Mouse (Mus musculus): Measurements from ENCODE around the gene Cd4. TPM values are rescaled to one million over a fixed set of nuclear protein-coding genes. Genes with fewer than 3 reads are reported as not detected.

Gene Cd4
- total and polyA plus RNA-seq, 2 experiments from 2014 or later = 0.05 to 0.13 TPM

- WGBS = 88% methylated on average over 6 of the region's 6 CpGs
Observed at GRCm38 (mm10) chr6:124888555-124889125, 619 bp upstream of the Cd4 start.

DNA sequence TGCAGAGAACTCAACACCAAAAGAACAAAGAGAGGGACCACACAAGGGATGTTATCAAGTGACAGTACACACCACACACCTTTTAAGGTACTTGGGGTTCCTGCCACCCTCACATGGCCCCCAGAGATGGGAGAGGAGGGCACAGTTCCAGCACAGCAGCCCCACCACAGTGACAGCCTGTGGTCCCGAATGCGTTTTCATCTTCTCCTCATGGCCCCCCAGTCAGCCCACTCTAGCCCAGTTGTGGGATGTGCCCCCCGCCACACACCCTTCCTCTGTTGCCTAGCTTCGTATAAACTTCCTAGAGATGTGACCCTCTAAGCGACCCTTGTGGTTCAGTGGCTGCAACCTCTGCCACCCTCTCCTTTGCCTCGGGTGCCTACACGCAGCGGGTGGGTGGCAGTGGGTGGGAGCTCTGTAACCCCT is 2.1 kb downstream of the Cd4 start:
- TF ChIP-seq CTCF (IDR thresholded peaks at IDR 0.05; ENCODE audit: low read depth) = no peak
- H3K27ac ChIP-seq = no peak overlapping the region
- H3K4me3 ChIP-seq (ENCODE audit: low read length) = no peak overlapping the region
- no peak for DNase-seq (ENCODE audit: low spot score)
- no peaks in the 10 kb centered on the region for H3K36me3 ChIP-seq (ENCODE audit: insufficient read depth, low read length)
- 91% methylated on average over 8 of the region's 8 CpGs for WGBS
- no peaks in the 10 kb centered on the region for H3K4me1 ChIP-seq (ENCODE audit: insufficient read depth, low read length)
- no peaks in the 10 kb centered on the region for H3K27me3 ChIP-seq (ENCODE audit: insufficient read depth, low read length)
- no peak for ATAC-seq
- H3K9ac ChIP-seq (replicated peaks; ENCODE audit: low read length) = no peak overlapping the region
- H3K9me3 ChIP-seq (ENCODE audit: low read length) = no peaks in the 10 kb centered on the region
- no peak overlapping the region for H3K4me2 ChIP-seq (ENCODE audit: low read depth, low read length)

More at GRCm38 (mm10) chr6:124888555-124889125, 619 bp upstream of the Cd4 start:
- Histone ChIP-seq H3K9me3 (ENCODE audit: low read length) (no peaks in the 10 kb centered on the region), H3K9ac (replicated peaks; ENCODE audit: low read length) (no peak overlapping the region), H3K4me3 (ENCODE audit: low read length) (no peak overlapping the region), H3K27me3 (ENCODE audit: insufficient read depth, low read length) (no peaks in the 10 kb centered on the region), H3K4me1 (ENCODE audit: insufficient read depth, low read length) (no peaks in the 10 kb centered on the region), H3K4me2 (ENCODE audit: low read depth, low read length) (no peak overlapping the region), H3K36me3 (ENCODE audit: insufficient read depth, low read length) (no peaks in the 10 kb centered on the region), H3K27ac (no peak overlapping the region)
- TF ChIP-seq CTCF (IDR thresholded peaks at IDR 0.05; ENCODE audit: low read depth) = no peak
- DNase-seq (ENCODE audit: low spot score) = no peak
- no peak for ATAC-seq

- H3K4me2 ChIP-seq (ENCODE audit: low read depth, low read length) = no peak overlapping the region
- no peaks in the 10 kb centered on the region for H3K9me3 ChIP-seq (ENCODE audit: low read length)
- no peak overlapping the region for H3K27ac ChIP-seq
- no peaks in the 10 kb centered on the region for H3K4me1 ChIP-seq (ENCODE audit: insufficient read depth, low read length)
- 58% methylated on average over 10 of the region's 10 CpGs for WGBS
- TF ChIP-seq CTCF (IDR thresholded peaks at IDR 0.05; ENCODE audit: low read depth) = no peak
- H3K36me3 ChIP-seq (ENCODE audit: insufficient read depth, low read length) = no peaks in the 10 kb centered on the region
- no peak overlapping the region for H3K9ac ChIP-seq (replicated peaks; ENCODE audit: low read length)
- H3K4me3 ChIP-seq (ENCODE audit: low read length) = no peak overlapping the region
- H3K27me3 ChIP-seq (ENCODE audit: insufficient read depth, low read length) = no peaks in the 10 kb centered on the region
- DNase-seq (ENCODE audit: low spot score) (peak; percentile 24), ATAC-seq (no peak)
Observed at GRCm38 (mm10) chr6:124884714-124885500, 3.1 kb downstream of the Cd4 start.

DNA sequence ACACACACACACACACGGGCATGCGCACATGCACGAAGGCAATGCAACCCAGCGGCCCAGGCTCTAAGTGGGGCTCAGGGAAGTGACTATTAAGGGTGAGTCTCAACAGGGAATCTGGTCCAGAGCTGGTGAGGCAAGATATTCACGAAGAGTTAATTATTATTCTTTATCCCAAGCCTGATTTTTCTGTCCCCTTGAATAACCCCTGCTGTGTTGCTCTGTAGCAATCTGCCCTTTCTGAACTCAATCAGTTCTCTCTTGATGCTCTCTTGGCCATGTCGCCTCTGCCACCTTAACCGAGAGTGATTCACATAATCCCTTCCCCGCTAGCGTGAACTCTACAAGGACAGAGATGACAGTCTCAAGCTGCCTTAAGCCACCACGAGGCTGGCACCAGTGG is 4.7 kb downstream of the Cd4 start:
- H3K4me1 ChIP-seq (ENCODE audit: insufficient read depth, low read length) = no peaks in the 10 kb centered on the region
- no peaks in the 10 kb centered on the region for H3K9me3 ChIP-seq (ENCODE audit: low read length)
- no peak for TF ChIP-seq CTCF (IDR thresholded peaks at IDR 0.05; ENCODE audit: low read depth)
- WGBS = 73% methylated on average over 10 of the region's 10 CpGs
- H3K27me3 ChIP-seq (ENCODE audit: insufficient read depth, low read length) = no peaks in the 10 kb centered on the region
- DNase-seq (ENCODE audit: low spot score) (no peak), ATAC-seq (no peak)
- no peak overlapping the region for H3K4me2 ChIP-seq (ENCODE audit: low read depth, low read length)
- H3K9ac ChIP-seq (replicated peaks; ENCODE audit: low read length) = no peak overlapping the region
- H3K4me3 ChIP-seq (ENCODE audit: low read length) = no peak overlapping the region
- H3K36me3 ChIP-seq (ENCODE audit: insufficient read depth, low read length) = no peaks in the 10 kb centered on the region
- no peak overlapping the region for H3K27ac ChIP-seq

DNA sequence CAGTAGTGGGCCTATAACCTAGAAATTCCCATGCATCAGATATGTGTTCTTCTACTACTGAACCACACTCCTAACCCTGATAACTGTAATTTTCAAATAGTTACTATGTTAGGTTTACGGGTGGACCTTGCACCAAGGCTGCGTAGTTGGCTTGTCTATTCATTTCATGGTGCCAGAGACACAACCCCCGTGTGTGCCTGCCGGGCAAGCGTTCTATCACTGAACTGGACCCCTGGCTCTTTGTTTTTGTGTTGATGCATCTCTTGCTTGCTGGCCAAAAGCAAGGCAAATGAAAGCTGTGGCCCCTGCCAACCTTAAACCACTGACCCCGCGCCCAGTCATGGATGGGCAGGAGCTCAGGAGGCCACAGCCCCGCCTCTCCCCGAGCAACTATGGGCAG is 6.2 kb downstream of the Cd4 start:
- Histone ChIP-seq H3K9ac (replicated peaks; ENCODE audit: low read length) (no peak overlapping the region), H3K9me3 (ENCODE audit: low read length) (no peaks in the 10 kb centered on the region), H3K4me2 (ENCODE audit: low read depth, low read length) (no peak overlapping the region), H3K27ac (no peak overlapping the region), H3K4me3 (ENCODE audit: low read length) (no peak overlapping the region), H3K36me3 (ENCODE audit: insufficient read depth, low read length) (no peaks in the 10 kb centered on the region), H3K27me3 (ENCODE audit: insufficient read depth, low read length) (no peaks in the 10 kb centered on the region), H3K4me1 (ENCODE audit: insufficient read depth, low read length) (no peaks in the 10 kb centered on the region)
- 86% methylated on average over 9 of the region's 9 CpGs for WGBS
- no peak for TF ChIP-seq CTCF (IDR thresholded peaks at IDR 0.05; ENCODE audit: low read depth)
- no peak for DNase-seq (ENCODE audit: low spot score)
- no peak for ATAC-seq

DNA sequence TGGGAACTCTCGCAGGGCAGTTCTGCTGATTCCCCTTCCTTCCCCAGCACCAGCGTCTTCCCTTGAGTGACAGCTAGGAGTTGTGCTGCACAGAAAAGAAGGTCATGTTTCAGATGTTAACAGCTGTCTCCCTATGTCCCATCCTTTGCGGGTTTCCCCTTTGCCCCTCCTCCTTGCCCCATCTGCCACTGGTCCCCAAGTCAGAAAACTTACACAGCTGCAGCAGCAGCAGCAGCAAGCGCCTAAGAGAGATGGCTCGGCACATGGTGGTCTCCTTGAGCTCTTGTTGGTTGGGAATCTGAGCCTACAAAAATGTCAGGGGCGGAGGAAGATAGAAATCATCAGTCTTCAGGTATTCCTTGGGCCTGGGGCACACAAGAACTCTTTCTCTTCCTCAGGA is 8.6 kb downstream of the Cd4 start:
- ATAC-seq (no peak), DNase-seq (ENCODE audit: low spot score) (no peak)
- no peaks in the 10 kb centered on the region for H3K4me1 ChIP-seq (ENCODE audit: insufficient read depth, low read length)
- H3K36me3 ChIP-seq (ENCODE audit: insufficient read depth, low read length) = no peaks in the 10 kb centered on the region
- no peak overlapping the region for H3K27ac ChIP-seq
- 60% methylated on average over 6 of the region's 6 CpGs for WGBS
- H3K9ac ChIP-seq (replicated peaks; ENCODE audit: low read length) = no peak overlapping the region
- no peaks in the 10 kb centered on the region for H3K9me3 ChIP-seq (ENCODE audit: low read length)
- H3K4me3 ChIP-seq (ENCODE audit: low read length) = no peak overlapping the region
- H3K27me3 ChIP-seq (ENCODE audit: insufficient read depth, low read length) = no peaks in the 10 kb centered on the region
- no peak for TF ChIP-seq CTCF (IDR thresholded peaks at IDR 0.05; ENCODE audit: low read depth)
- H3K4me2 ChIP-seq (ENCODE audit: low read depth, low read length) = no peak overlapping the region

- Histone ChIP-seq H3K27ac (no peak overlapping the region), H3K9me3 (ENCODE audit: low read length) (no peaks in the 10 kb centered on the region), H3K27me3 (ENCODE audit: insufficient read depth, low read length) (no peaks in the 10 kb centered on the region), H3K9ac (replicated peaks; ENCODE audit: low read length) (no peak overlapping the region), H3K4me1 (ENCODE audit: insufficient read depth, low read length) (no peaks in the 10 kb centered on the region), H3K4me3 (ENCODE audit: low read length) (no peak overlapping the region), H3K4me2 (ENCODE audit: low read depth, low read length) (no peak overlapping the region), H3K36me3 (ENCODE audit: insufficient read depth, low read length) (no peaks in the 10 kb centered on the region)
- WGBS = 48% methylated on average over 3 of the region's 3 CpGs
- no peak for ATAC-seq
- no peak for TF ChIP-seq CTCF (IDR thresholded peaks at IDR 0.05; ENCODE audit: low read depth)
- no peak for DNase-seq (ENCODE audit: low spot score)
Observed at GRCm38 (mm10) chr6:124874348-124874747, 13.7 kb downstream of the Cd4 start.
